Mouse (Mus musculus) lung, adult 2 months (tissue): ENCODE data around the gene Nemf.

Experiments
- CTCF ChIP-seq: fragments of 200-500 bp; IDR thresholded peaks from 2 replicates; pipeline ENCODE4 v1.5.1; 2011; ENCODE audit warnings: mild to moderate bottlenecking, low read length, control low read depth; ENCODE audit not compliant: insufficient read depth
- POLR2A ChIP-seq: fragments of 200-500 bp; IDR thresholded peaks from 2 replicates; pipeline ENCODE4 v1.6.1; 2011; ENCODE audit warnings: low read depth, mild to moderate bottlenecking, control low read depth, low read length, borderline replicate concordance; ENCODE audit errors: extremely low read depth

GRCm38 (mm10) chr12:69296511-69297410 lies 60.2 kb downstream of the Nemf start, which contains the start of gene Klhdc2:
- TF ChIP-seq CTCF (no peak), POLR2A (peak; percentile 81; the same call in 1 of the 2 replicates)
